In the genomic region with DNA sequence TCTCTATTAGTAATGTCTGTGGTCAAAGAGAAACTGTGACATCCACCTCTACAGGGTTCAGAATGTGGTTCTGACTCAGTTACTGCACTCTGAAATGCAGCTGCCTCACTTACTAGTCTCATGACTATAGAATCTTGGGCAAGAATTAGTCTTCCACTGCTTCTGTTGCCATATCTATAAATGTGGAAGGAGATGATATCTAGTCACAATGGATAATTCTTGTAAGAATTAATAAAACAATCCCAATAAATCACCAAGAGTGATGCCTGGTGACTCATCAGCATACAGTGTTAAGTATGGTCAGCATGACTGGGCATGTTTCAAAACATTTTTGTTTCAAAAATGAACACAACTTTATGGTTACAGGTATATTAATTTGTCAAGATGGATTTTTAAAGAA, we compare ENCODE assay signal across 22 mouse cellular contexts.
DNase-seq lines count a peak whose midpoint lies in the region; TF ChIP-seq lines count a peak whose summit lies in the region.
"Had no signal": no experiment of that assay in that cellular context is flagged by ENCODE, and none has a peak within 500 bp of the region (broad histone marks: within the 10 kb centered on the region; RNA-seq: fewer than 3 reads in every experiment).

No protein-coding gene starts in this region.

- peak overlapping the region; percentile 98 for H3K27ac ChIP-seq in embryonic fibroblast, embryonic 13.5 days (ENCODE audit: insufficient read depth, low read length)
- H3K27ac ChIP-seq: embryonic facial prominence, embryonic 13.5 days; embryonic facial prominence, embryonic 15.5 days; forebrain, embryonic 10.5 days; forebrain, embryonic 12.5 days had no signal

- H3K4me1 ChIP-seq in embryonic fibroblast, embryonic 13.5 days (ENCODE audit: control insufficient read depth, insufficient read depth, low read length): peaks cover 5% of the 10 kb centered on the region; the same call in 1 of the 2 replicates
- no peaks in the 10 kb centered on the region for H3K4me1 ChIP-seq in lung, adult 2 months (ENCODE audit: control insufficient read depth, insufficient read depth, low read length)
- H3K4me1 ChIP-seq: forebrain, embryonic 12.5 days had no signal

- no peaks in the 10 kb centered on the region for H3K27me3 ChIP-seq in C2C12 (ENCODE audit: control insufficient read depth, insufficient read depth, insufficient read length)
- H3K27me3 ChIP-seq in myocyte (ENCODE audit: control insufficient read depth, insufficient read depth, insufficient read length): no peaks in the 10 kb centered on the region
- H3K27me3 ChIP-seq: embryonic facial prominence, embryonic 13.5 days; embryonic facial prominence, embryonic 15.5 days; forebrain, embryonic 12.5 days had no signal

- no peaks in the 10 kb centered on the region for H3K79me3 ChIP-seq in C2C12 (ENCODE audit: low read depth)

- peak; percentile 56 for DNase-seq in Muller cell, postnatal 12 days (ENCODE audit: inconsistent ontology term)
- no peak for DNase-seq in urinary bladder, postnatal 36 days (ENCODE audit: low spot score in 2 of 2)
- DNase-seq in lung, adult 2 months: no peak
- DNase-seq in spleen, adult 18-20 months: no peak
- no peak for DNase-seq in B cell, adult 2 months
- DNase-seq: adrenal gland, adult 2 months; adrenal gland, postnatal 10 days; adrenal gland, postnatal 25 days; cerebellum, adult 11 months; cerebellum, adult 18-20 months; cerebellum, adult 8-10 months; cerebellum, adult 9-11 months; cerebellum, postnatal 14 days; cerebellum, postnatal 36 days; embryo, embryonic 11 days had no signal

- TF ChIP-seq POLR2A in embryonic fibroblast, embryonic 13.5 days (IDR thresholded peaks at IDR 0.05; ENCODE audit: low read depth, low read length): no peak
- TF ChIP-seq POLR2A in myocyte (IDR thresholded peaks at IDR 0.05; ENCODE audit: insufficient read length, low read depth): no peak
- no peak for TF ChIP-seq POLR2A in lung, adult 2 months (IDR thresholded peaks at IDR 0.05; ENCODE audit: borderline replicate concordance, extremely low read depth, low read depth, low read length)

- H3K4me3 ChIP-seq in C2C12 (ENCODE audit: insufficient read depth, poor library complexity, severe bottlenecking): no peak overlapping the region
- no peak overlapping the region for H3K4me3 ChIP-seq in embryonic fibroblast, embryonic 13.5 days (ENCODE audit: insufficient read depth, low read length)
- no peak overlapping the region for H3K4me3 ChIP-seq in myocyte
- H3K4me3 ChIP-seq in lung, adult 2 months (replicated peaks; ENCODE audit: extremely low read depth, low read depth, low read length): no peak overlapping the region
- H3K4me3 ChIP-seq: embryonic facial prominence, embryonic 13.5 days; embryonic facial prominence, embryonic 15.5 days; forebrain, embryonic 10.5 days; forebrain, embryonic 12.5 days had no signal

- H3K36me3 ChIP-seq in C2C12 (ENCODE audit: control insufficient read depth, insufficient read depth) (no peaks in the 10 kb centered on the region), myocyte (ENCODE audit: control insufficient read depth, insufficient read depth) (no peaks in the 10 kb centered on the region)
- H3K36me3 ChIP-seq: embryonic facial prominence, embryonic 13.5 days; embryonic facial prominence, embryonic 15.5 days; forebrain, embryonic 10.5 days; forebrain, embryonic 12.5 days had no signal

- TF ChIP-seq CTCF in C2C12 (IDR thresholded peaks at IDR 0.05; ENCODE audit: control insufficient read depth, insufficient read depth, insufficient read length): no peak
- TF ChIP-seq CTCF in embryonic fibroblast, embryonic 13.5 days (IDR thresholded peaks at IDR 0.05; ENCODE audit: borderline replicate concordance, insufficient read depth, low read length): no peak
- TF ChIP-seq CTCF in lung, adult 2 months (IDR thresholded peaks at IDR 0.05; ENCODE audit: insufficient read depth, low read length): no peak

- H3ac ChIP-seq in C2C12 (ENCODE audit: control insufficient read depth, insufficient read length, low read depth): no peak overlapping the region
- H3ac ChIP-seq in myocyte (ENCODE audit: control insufficient read depth, insufficient read length): no peak overlapping the region

- H3K4me2 ChIP-seq in myocyte (ENCODE audit: low read depth): peak overlapping the region; percentile 5
- H3K4me2 ChIP-seq: embryonic facial prominence, embryonic 13.5 days; embryonic facial prominence, embryonic 15.5 days; forebrain, embryonic 12.5 days had no signal

- no peaks in the 10 kb centered on the region for H3K79me2 ChIP-seq in C2C12 (ENCODE audit: control insufficient read depth, insufficient read depth)
- H3K79me2 ChIP-seq in myocyte (ENCODE audit: control insufficient read depth, insufficient read depth): no peaks in the 10 kb centered on the region

TF ChIP-seq in C2C12, 6 proteins besides CTCF, POLR2A, EP300 and RAD21:
- TF ChIP-seq MYOG (IDR thresholded peaks at IDR 0.05; ENCODE audit: control insufficient read depth, extremely low read depth, insufficient read length): no peak
- TF ChIP-seq MYOD1 (IDR thresholded peaks at IDR 0.05; ENCODE audit: control insufficient read depth, insufficient read length, low read depth): peak; percentile 27
- no peak for TF ChIP-seq MAX (IDR thresholded peaks at IDR 0.05)
- peak; percentile 54 for TF ChIP-seq FOSL1 (IDR thresholded peaks at IDR 0.05; ENCODE audit: insufficient read depth, low read length, poor library complexity, severe bottlenecking)
- TF ChIP-seq CEBPB (IDR thresholded peaks at IDR 0.05; ENCODE audit: low read depth): peak; percentile 67
- TF ChIP-seq USF1 (IDR thresholded peaks at IDR 0.05; ENCODE audit: low read depth): no peak

TF ChIP-seq in myocyte, 11 proteins besides CTCF, POLR2A, EP300 and RAD21:
- no peak for TF ChIP-seq TCF3 (IDR thresholded peaks at IDR 0.05; ENCODE audit: insufficient read length, low read depth)
- no peak for TF ChIP-seq MYOG (IDR thresholded peaks at IDR 0.05; ENCODE audit: control insufficient read depth in 1 of 3, insufficient read depth in 1 of 3, insufficient read length in 2 of 3, low read depth in 2 of 3)
- no peak for TF ChIP-seq MAX (IDR thresholded peaks at IDR 0.05; ENCODE audit: low read depth)
- TF ChIP-seq REST (IDR thresholded peaks at IDR 0.05; ENCODE audit: insufficient read depth, insufficient read length): no peak
- TF ChIP-seq E2F4 (IDR thresholded peaks at IDR 0.05; ENCODE audit: insufficient read depth): no peak
TF ChIP-seq in myocyte: peak in this region for 0.
